Mouse (Mus musculus): ENCODE measurements around the gene 1700034I23Rik. TPM values are rescaled to one million over a fixed set of nuclear protein-coding genes. Genes with fewer than 3 reads are reported as not detected.

The 1700034I23Rik gene
- polyA plus RNA-seq (2012; ENCODE audit: low replicate concordance): not detected in 2 replicates

DNA sequence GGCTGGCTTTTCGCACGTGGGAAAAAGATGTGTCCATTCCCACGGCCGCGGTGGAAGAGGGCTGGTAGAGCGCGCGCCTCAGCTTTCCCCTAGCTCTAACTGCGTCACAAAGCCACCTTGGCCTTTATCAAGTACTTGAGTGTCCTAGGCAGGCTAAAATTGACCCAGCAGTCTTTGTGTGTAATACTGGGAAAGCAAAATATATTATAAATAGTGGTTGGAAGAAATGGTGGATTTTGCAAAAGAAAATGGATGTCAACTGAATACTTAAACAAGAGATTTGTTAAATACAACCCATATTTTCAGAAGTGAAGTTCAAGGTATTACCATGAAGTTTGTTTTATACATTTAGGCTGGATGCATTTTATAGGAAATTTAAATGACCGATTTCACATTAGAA is at the start of gene 1700034I23Rik:
TSS of gene 1700034I23Rik (minus strand) at position 101 of the 400 bp plus-strand sequence.

DNA sequence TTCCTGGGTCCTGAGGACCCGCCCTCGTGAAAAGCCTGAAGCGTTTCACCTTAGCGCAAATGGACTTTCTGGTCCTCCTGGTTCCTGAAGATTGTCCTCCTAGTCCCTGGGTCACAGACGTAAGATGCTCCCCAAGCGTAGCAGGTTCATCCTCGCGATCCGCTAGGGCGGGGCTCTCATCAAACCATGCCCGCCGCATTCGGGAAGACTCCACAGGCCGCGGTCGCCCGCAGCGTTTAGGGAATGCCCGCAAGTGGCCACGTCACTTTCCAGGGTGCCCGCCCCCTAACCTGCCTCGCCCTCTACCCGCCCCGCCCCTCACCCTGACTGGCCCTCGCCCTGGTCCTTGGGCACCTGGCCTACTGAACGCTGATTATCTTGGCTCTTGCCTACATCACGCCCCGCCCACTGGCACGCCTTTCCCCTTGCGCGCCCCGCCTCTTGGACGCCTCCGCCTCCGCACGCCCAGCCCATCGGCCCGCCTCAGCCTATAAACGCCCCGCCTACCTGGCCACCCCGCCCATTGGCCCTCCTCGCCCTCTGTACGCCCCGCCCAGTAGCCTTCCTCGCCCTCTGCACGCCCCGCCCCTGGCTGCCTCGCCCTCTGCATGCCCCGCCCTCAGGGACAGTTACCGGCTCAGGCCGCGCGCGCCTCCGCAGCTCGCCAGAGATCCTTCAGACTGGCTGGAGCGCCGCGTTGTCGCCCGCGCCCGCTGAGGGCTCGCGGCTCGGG is 47.0 kb upstream of the 1700034I23Rik start, which contains the start of gene Larp1b:
TSS of gene Larp1b (plus strand) at position 659 of the 733 bp plus-strand sequence.

Other genes with a start within 250 kb of the 1700034I23Rik start
- gene Slc25a31, start 193.7 kb downstream of the 1700034I23Rik start, polyA plus RNA-seq (2012; ENCODE audit: low replicate concordance): 0.06 TPM in 1 of 2 replicates, not detected in the other
- gene Hspa4l, start 158.0 kb downstream of the 1700034I23Rik start, polyA plus RNA-seq (2012; ENCODE audit: low replicate concordance): 3.4 and 3.9 TPM in 2 replicates
- 3.1 and 3.6 TPM in 2 replicates for gene Plk4, start 102.5 kb downstream of the 1700034I23Rik start, polyA plus RNA-seq (2012; ENCODE audit: low replicate concordance)
- 3.0 and 5.9 TPM in 2 replicates for gene Mfsd8, start 55.7 kb downstream of the 1700034I23Rik start, polyA plus RNA-seq (2012; ENCODE audit: low replicate concordance)
- gene Abhd18, start 55.6 kb downstream of the 1700034I23Rik start, polyA plus RNA-seq (2012; ENCODE audit: low replicate concordance): 0.49 and 2.6 TPM in 2 replicates
- gene Larp1b, start 47.3 kb upstream of the 1700034I23Rik start, polyA plus RNA-seq (2012; ENCODE audit: low replicate concordance): 9.9 and 14.4 TPM in 2 replicates
- gene Pgrmc2, start 180.5 kb upstream of the 1700034I23Rik start, polyA plus RNA-seq (2012; ENCODE audit: low replicate concordance): 9.3 and 15.2 TPM in 2 replicates

Data from hematopoietic multipotent progenitor cell, adult 10-12 weeks (in vitro differentiated cells).